Mouse (Mus musculus) CH12.LX (cell line): Measurements from ENCODE around the gene Nrxn3. TPM values are rescaled to one million over a fixed set of nuclear protein-coding genes. Genes with fewer than 3 reads are reported as not detected.

Experiments
- DNase-seq: peaks from one replicate; pipeline ENCODE4 v3.0.0-alpha.2; 2013; ENCODE audit errors: extremely low read depth
- H3K27ac ChIP-seq: 2 replicates; pipeline ENCODE4 v1.5.1; 2012; ENCODE audit warnings: low read depth, mild to moderate bottlenecking, control low read depth, moderate library complexity; ENCODE audit not compliant: insufficient read depth
- H3K27me3 ChIP-seq: replicated peaks from 2 replicates; pipeline ENCODE3; 2012; ENCODE audit warnings: inconsistent platforms
- H3K36me3 ChIP-seq, 2 experiments: replicated peaks in 1 of 2; 2 replicates each; pipeline versions ENCODE3 to v1.6.1; 2012; ENCODE audit warnings: inconsistent platforms in 1 of 2, low read length in 1 of 2, mild to moderate bottlenecking in 1 of 2, mixed read lengths in 1 of 2, moderate library complexity in 1 of 2; ENCODE audit not compliant: control insufficient read depth in 1 of 2, insufficient read depth in 1 of 2
- H3K4me1 ChIP-seq, 2 experiments: 2 replicates each; pipeline ENCODE4 v1.6.1; 2012; ENCODE audit warnings: inconsistent platforms in 1 of 2, moderate library complexity in 1 of 2; ENCODE audit not compliant: insufficient read depth in 2 of 2, control insufficient read depth in 1 of 2
- H3K4me2 ChIP-seq: 2 replicates; pipeline ENCODE4 v1.6.1; 2012; ENCODE audit warnings: low read depth, mild to moderate bottlenecking, control low read depth; ENCODE audit not compliant: poor library complexity, insufficient read depth, severe bottlenecking
- H3K4me3 ChIP-seq, 3 experiments: fragments of 150-350 bp in 1 of 3; sonication (generic) in 1 of 3; replicated peaks in 1 of 3; 2 replicates each; pipeline versions ENCODE3 to v1.5.1; 2011 to 2012; ENCODE audit warnings: low read depth in 2 of 3, low read length in 2 of 3, mild to moderate bottlenecking in 2 of 3, moderate library complexity in 2 of 3, control low read depth in 1 of 3, improper control_type of control experiment in 1 of 3, inconsistent platforms in 1 of 3, mixed read lengths in 1 of 3; ENCODE audit not compliant: poor library complexity in 1 of 3
- H3K79me2 ChIP-seq: replicated peaks from 2 replicates; pipeline ENCODE4 v1.6.1; 2012; ENCODE audit warnings: mild to moderate bottlenecking, moderate library complexity; ENCODE audit not compliant: control insufficient read depth, poor library complexity, insufficient read depth, severe bottlenecking; ENCODE audit errors: extremely low read depth
- H3K9ac ChIP-seq: 2 replicates; pipeline ENCODE4 v1.6.1; 2012; ENCODE audit warnings: low read depth, mild to moderate bottlenecking, control low read depth, moderate library complexity; ENCODE audit not compliant: insufficient read depth
- H3K9me3 ChIP-seq: replicated peaks from 2 replicates; pipeline ENCODE3; 2012; ENCODE audit warnings: low read length, inconsistent platforms, mixed read lengths
- CHD1 ChIP-seq: IDR thresholded peaks from 2 replicates; pipeline ENCODE4 v1.6.1; 2012; ENCODE audit warnings: low read depth, low read length, improper control_type of control experiment, inconsistent platforms
- EP300 ChIP-seq: IDR thresholded peaks from 2 replicates; pipeline ENCODE4 v1.6.1; 2011; ENCODE audit warnings: low read length, improper control_type of control experiment
- IRF4 ChIP-seq: IDR thresholded peaks from 2 replicates; pipeline ENCODE4 v1.6.1; 2014; ENCODE audit warnings: low read depth, mild to moderate bottlenecking, inconsistent platforms, low read length, improper control_type of control experiment
- JUND ChIP-seq: conservative IDR thresholded peaks from 2 replicates; pipeline ENCODE4 v1.6.1; 2011; ENCODE audit warnings: low read depth, low read length, improper control_type of control experiment
- MAX ChIP-seq: IDR thresholded peaks from 2 replicates; pipeline ENCODE4 v1.6.1; 2011; ENCODE audit warnings: low read length, improper control_type of control experiment
- MXI1 ChIP-seq: IDR thresholded peaks from 2 replicates; pipeline ENCODE4 v1.6.1; 2011; ENCODE audit warnings: mild to moderate bottlenecking, low read depth, low read length, improper control_type of control experiment
- PAX5 ChIP-seq: IDR thresholded peaks from 2 replicates; pipeline ENCODE4 v1.6.1; 2012; ENCODE audit warnings: low read length, inconsistent platforms, mixed read lengths
- USF2 ChIP-seq: conservative IDR thresholded peaks from 2 replicates; pipeline ENCODE4 v1.6.1; 2011; ENCODE audit warnings: low read depth, low read length, improper control_type of control experiment
- ZC3H11A ChIP-seq: IDR thresholded peaks from 2 replicates; pipeline ENCODE4 v1.6.1; 2012; ENCODE audit warnings: low read depth, mild to moderate bottlenecking, inconsistent platforms, low read length, improper control_type of control experiment
- ZMIZ1 ChIP-seq: IDR thresholded peaks from 2 replicates; pipeline ENCODE4 v1.6.1; 2012; ENCODE audit warnings: low read depth, mild to moderate bottlenecking, inconsistent platforms, low read length, improper control_type of control experiment
- ZNF384 ChIP-seq: IDR thresholded peaks from 2 replicates; pipeline ENCODE4 v1.6.1; 2012; ENCODE audit warnings: low read depth, low read length, improper control_type of control experiment, inconsistent platforms
- dilution Hi-C: fragments of 300-500 bp; cut with MboI; formaldehyde crosslinking; loops from 2 replicates; pipeline ENCODE4 v1.14.3; 2020; ENCODE audit warnings: low sequenced_read_pairs; ENCODE audit not compliant: extremely low pct_unique_long_range_greater_than_20kb, extremely low pct_ligation_motif_present
- in situ Hi-C: fragments of 300-500 bp; cut with MboI; formaldehyde crosslinking; loops from 3 replicates; pipeline ENCODE4 v1.14.3; 2019; ENCODE audit warnings: low sequenced_read_pairs, low pct_ligation_motif_present, low pct_unique_long_range_greater_than_20kb, mixed read lengths
- polyA plus RNA-seq: library from polyadenylated mRNA; unstranded; fragments of >175 nt; gene quantifications from 2 replicates; pipeline ENCODE4 v1.2.1, GENCODE M21; 2012; ENCODE audit warnings: low read depth; ENCODE audit not compliant: insufficient read length
- total RNA-seq, 2 experiments: library from RNA; depleted of rRNA; stranded (reverse); fragments of 300-350 nt in 1 of 2; fragments of >200 nt in 1 of 2; gene quantifications; 2 replicates each; pipeline ENCODE4 v1.2.3; 2012 to 2014

The Nrxn3 gene
- total and polyA plus RNA-seq, 3 experiments = 0.04 to 0.17 (median 0.09) TPM

GRCm38 (mm10) chr12:89625746-89626145 lies 903.1 kb downstream of the Nrxn3 start:
- Histone ChIP-seq H3K4me1 (no peaks in the 10 kb centered on the region), H3K27me3 (no peaks in the 10 kb centered on the region), H3K4me3 (no peak overlapping the region), H3K36me3 (no peaks in the 10 kb centered on the region), H3K27ac (no peak overlapping the region), H3K79me2 (no peaks in the 10 kb centered on the region), H3K9ac (no peak overlapping the region)
- dilution Hi-C loops = no loop called here
- no peak for TF ChIP-seq ZMIZ1
- no peak for TF ChIP-seq JUND
- no peak for TF ChIP-seq MXI1
- TF ChIP-seq ZNF384 = no peak
- TF ChIP-seq USF2 = no peak
- TF ChIP-seq IRF4 = no peak
- TF ChIP-seq MAX = no peak
- no peak for TF ChIP-seq PAX5
- no peak for TF ChIP-seq EP300
- TF ChIP-seq, all 38 proteins: peak for 0
- H3K4me2 ChIP-seq = no peak overlapping the region
- H3K9me3 ChIP-seq = no peaks in the 10 kb centered on the region
- in situ Hi-C loops = no loop called here
- no peak for DNase-seq

GRCm38 (mm10) chr12:89640046-89640445 lies 917.4 kb downstream of the Nrxn3 start:
- H3K4me3 ChIP-seq = no peak overlapping the region
- H3K4me2 ChIP-seq = no peak overlapping the region
- H3K27ac ChIP-seq = no peak overlapping the region
- DNase-seq = no peak
- dilution Hi-C loops = no loop called here
- no peaks in the 10 kb centered on the region for H3K27me3 ChIP-seq
- no peaks in the 10 kb centered on the region for H3K79me2 ChIP-seq
- no peak for TF ChIP-seq JUND
- no peak overlapping the region for H3K9ac ChIP-seq
- in situ Hi-C loops = no loop called here
- no peaks in the 10 kb centered on the region for H3K9me3 ChIP-seq
- H3K36me3 ChIP-seq = no peaks in the 10 kb centered on the region
- peaks cover 0 to 6% of the 10 kb centered on the region in 2 experiments; a peak in 1 of 4 replicates for H3K4me1 ChIP-seq

GRCm38 (mm10) chr12:89641460-89641859 lies 918.8 kb downstream of the Nrxn3 start:
- Histone ChIP-seq H3K27ac (no peak overlapping the region), H3K79me2 (no peaks in the 10 kb centered on the region), H3K9me3 (no peaks in the 10 kb centered on the region), H3K36me3 (no peaks in the 10 kb centered on the region), H3K4me1 (peaks cover 0 to 6% of the 10 kb centered on the region in 2 experiments; a peak in 1 of 4 replicates), H3K27me3 (no peaks in the 10 kb centered on the region), H3K4me3 (no peak overlapping the region), H3K9ac (no peak overlapping the region), H3K4me2 (no peak overlapping the region)
- no peak for DNase-seq
- dilution Hi-C loops (no loop called here), in situ Hi-C loops (no loop called here)
- no peak for TF ChIP-seq PAX5
- no peak for TF ChIP-seq ZC3H11A
- no peak for TF ChIP-seq CHD1
